Mouse (Mus musculus) lung, embryonic 16.5 days (tissue): ENCODE measurements around the gene Trio. TPM values are rescaled to one million over a fixed set of nuclear protein-coding genes. Genes with fewer than 3 reads are reported as not detected.

ENCODE experiments used
- ATAC-seq: fragments of 200-750 bp; cut with Nextera tagmentation; 2 replicates; pipeline ENCODE4 v1.8.0; 2017; ENCODE audit warnings: low read depth, mild to moderate bottlenecking, moderate library complexity
- H3K27ac ChIP-seq: fragments of 300-500 bp; sonication (generic); 2 replicates; pipeline ENCODE4 v1.5.1; 2014; ENCODE audit warnings: mild to moderate bottlenecking, control low read depth, low read length
- H3K27me3 ChIP-seq: fragments of 300-500 bp; sonication (generic); 2 replicates; pipeline ENCODE4 v1.6.1; 2014; ENCODE audit warnings: low read depth, low read length, mixed read lengths; ENCODE audit not compliant: control insufficient read depth, insufficient read depth
- H3K36me3 ChIP-seq: fragments of 300-500 bp; sonication (generic); 2 replicates; pipeline ENCODE4 v1.6.1; 2014; ENCODE audit warnings: low read length; ENCODE audit not compliant: control insufficient read depth, insufficient read depth
- H3K4me1 ChIP-seq: fragments of 300-500 bp; sonication (generic); replicated peaks from 2 replicates; pipeline ENCODE4 v1.6.1; 2014; ENCODE audit warnings: low read length, mixed read lengths; ENCODE audit not compliant: control insufficient read depth, insufficient read depth
- H3K4me2 ChIP-seq: fragments of 300-500 bp; sonication (generic); 2 replicates; pipeline ENCODE4 v1.6.1; 2014; ENCODE audit warnings: low read depth, low read length, control low read depth
- H3K4me3 ChIP-seq: fragments of 300-500 bp; sonication (generic); 2 replicates; pipeline ENCODE4 v1.5.1; 2014; ENCODE audit warnings: mild to moderate bottlenecking, low read length, control low read depth
- H3K9ac ChIP-seq: fragments of 300-500 bp; sonication (generic); 2 replicates; pipeline ENCODE4 v1.6.1; 2014; ENCODE audit warnings: low read length, control low read depth
- H3K9me3 ChIP-seq: fragments of 300-500 bp; sonication (generic); 2 replicates; pipeline ENCODE4 v1.6.1; 2016; ENCODE audit warnings: low read length; ENCODE audit not compliant: control insufficient read depth
- WGBS: fragments of 180-500 bp; shearing (Covaris S2); extraction: QIAGEN DNeasy Blood & Tissue Kit; methylation state at CpG from one replicate; pipeline ENCODE4 v1.1.7; 2014; 5-methylcytosine and 5-hydroxymethylcytosine counted together
- polyA plus RNA-seq: library from polyadenylated mRNA; unstranded; fragments of >200 nt; fragmentation: Nextera tagmentation; extraction: Ambion mirVana; gene quantifications from 2 replicates; pipeline ENCODE4 v1.2.1, GENCODE M21; 2015

The Trio gene
- polyA plus RNA-seq, 1 experiment from 2014 or later: 16.4 TPM

DNA sequence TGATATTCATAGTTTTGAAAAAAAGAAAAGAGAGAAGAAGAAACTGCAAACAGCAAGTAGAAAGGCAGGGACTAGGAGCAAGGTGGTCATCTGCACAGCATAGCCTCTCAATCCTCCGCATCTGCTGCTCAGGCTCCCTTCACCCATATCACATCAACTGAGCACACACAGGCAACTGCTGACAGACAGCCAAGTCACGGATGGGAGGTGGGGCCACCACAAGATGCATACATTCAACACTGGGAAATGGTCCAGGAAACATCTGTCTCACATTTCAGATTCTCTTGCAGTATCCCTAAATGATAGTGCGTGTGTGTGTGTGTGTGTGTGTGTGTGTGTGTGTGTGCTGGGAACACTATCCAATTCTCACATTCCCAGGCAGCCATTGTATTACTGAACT lies 247.4 kb downstream of the Trio start:
- no peak overlapping the region for H3K9ac ChIP-seq
- peak; percentile 74 for ATAC-seq

DNA sequence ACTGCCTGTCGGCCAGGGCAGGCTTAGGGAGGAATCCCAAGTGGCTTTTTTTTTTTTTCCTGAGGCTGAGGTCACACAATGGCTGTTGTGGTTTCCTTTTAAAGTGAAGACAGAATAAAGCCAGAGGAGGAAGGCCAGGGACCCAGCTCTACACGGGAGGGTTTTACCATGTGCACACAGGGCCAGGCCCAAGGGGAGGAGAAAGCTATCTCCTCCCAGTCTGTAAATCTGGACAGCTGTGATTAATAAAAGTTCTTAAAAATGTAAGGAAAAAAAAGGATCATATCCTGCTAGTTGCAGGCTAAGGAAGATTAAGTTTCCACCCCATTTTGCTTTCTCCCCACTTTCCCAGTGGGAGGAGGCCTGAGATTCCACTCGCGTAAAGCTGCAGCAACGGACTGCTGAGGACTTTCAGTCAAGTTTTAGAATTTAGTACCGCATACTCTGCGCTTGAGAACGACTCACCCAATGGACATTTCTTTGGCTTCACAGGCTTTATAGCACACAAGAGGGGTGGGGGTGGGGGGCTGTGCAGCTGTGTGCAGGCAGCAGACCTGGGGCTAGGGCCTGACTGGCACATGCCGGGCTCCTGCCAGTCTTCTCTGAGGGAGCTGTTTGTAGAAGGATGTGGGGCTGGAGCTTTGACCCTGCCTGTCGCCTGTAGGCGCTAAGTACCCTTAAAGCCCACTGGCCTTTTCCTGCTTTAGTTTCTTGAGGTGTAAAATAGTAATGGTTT lies 248.0 kb downstream of the Trio start:
- Histone ChIP-seq H3K27ac (peak overlapping the region; percentile 86), H3K9ac (no peak overlapping the region; the same call in 1 of the 2 replicates), H3K27me3 (no peaks in the 10 kb centered on the region), H3K4me3 (no peak overlapping the region), H3K9me3 (no peaks in the 10 kb centered on the region), H3K4me2 (0 out of 2 replicates have a peak overlapping the region, but pooled peaks have one; percentile 17), H3K4me1 (peaks cover 60% of the 10 kb centered on the region), H3K36me3 (peaks cover 9% of the 10 kb centered on the region)
- 17% methylated on average over 11 of the region's 11 CpGs for WGBS
- 0 out of 2 replicates have a peak, but pooled peaks have one; percentile 13 for ATAC-seq

More for the DNA sequence above, 247.4 kb downstream of the Trio start:
- H3K4me3 ChIP-seq: no peak overlapping the region
- peaks cover 67% of the 10 kb centered on the region for H3K4me1 ChIP-seq
- peaks cover 6% of the 10 kb centered on the region for H3K36me3 ChIP-seq
- 4% methylated on average over 3 of the region's 3 CpGs for WGBS
- peak overlapping the region; percentile 86 for H3K27ac ChIP-seq
- H3K27me3 ChIP-seq: no peaks in the 10 kb centered on the region
- no peak overlapping the region; the same call in 1 of the 2 replicates for H3K4me2 ChIP-seq
- no peaks in the 10 kb centered on the region for H3K9me3 ChIP-seq

DNA sequence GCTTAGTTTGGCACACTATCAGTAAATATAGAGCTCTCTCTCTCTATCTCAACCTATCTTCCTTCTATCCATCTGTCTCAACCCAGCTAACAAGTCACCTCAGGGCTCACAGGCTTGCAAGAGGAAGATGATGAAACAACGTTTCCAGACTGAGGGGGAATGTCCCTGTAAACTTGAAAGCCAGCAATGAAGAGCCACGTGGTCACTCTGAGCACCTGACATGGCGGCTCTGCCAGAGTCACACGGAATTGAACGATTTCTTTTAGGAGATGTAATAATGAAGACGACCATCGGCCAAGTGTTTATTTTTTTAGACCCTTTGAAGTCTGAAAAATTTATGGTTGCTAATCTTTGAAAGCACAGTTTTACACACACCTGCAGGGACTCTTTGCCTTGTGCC lies 251.2 kb downstream of the Trio start:
- Histone ChIP-seq H3K4me3 (no peak overlapping the region), H3K9me3 (no peaks in the 10 kb centered on the region), H3K4me1 (peaks cover 33% of the 10 kb centered on the region), H3K27ac (no peak overlapping the region), H3K4me2 (no peak overlapping the region), H3K36me3 (peaks cover 17% of the 10 kb centered on the region), H3K9ac (no peak overlapping the region), H3K27me3 (no peaks in the 10 kb centered on the region)
- WGBS: 42% methylated on average over 7 of the region's 7 CpGs
- ATAC-seq: no peak

DNA sequence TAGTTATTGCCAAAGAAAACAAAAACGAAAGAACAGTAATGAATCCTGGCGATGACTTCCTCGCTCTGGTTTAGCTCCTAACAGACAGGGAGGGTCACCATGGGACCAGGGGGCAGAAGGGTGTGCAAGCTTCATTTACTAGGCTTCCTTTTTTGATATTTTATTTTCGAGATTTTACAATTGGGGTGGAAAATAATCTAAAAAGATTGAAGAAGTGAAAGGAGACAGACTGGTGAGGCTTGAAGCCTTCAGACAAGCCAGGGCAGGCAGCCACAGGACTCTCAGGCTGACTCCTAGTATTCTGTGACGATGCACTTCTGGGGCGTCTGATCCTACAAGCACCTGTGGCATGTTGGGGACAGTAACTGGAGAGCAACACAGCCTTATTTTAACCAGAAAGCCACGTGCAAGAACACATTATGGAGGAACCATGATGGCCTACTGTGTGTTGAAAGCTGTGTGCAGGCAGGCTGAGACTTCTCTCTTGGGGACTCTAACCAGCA lies 253.5 kb downstream of the Trio start:
- Histone ChIP-seq H3K4me1 (peaks cover 10% of the 10 kb centered on the region), H3K4me2 (no peak overlapping the region), H3K27ac (no peak overlapping the region), H3K36me3 (peaks cover 31% of the 10 kb centered on the region), H3K9ac (no peak overlapping the region), H3K27me3 (no peaks in the 10 kb centered on the region), H3K9me3 (no peaks in the 10 kb centered on the region), H3K4me3 (no peak overlapping the region)
- ATAC-seq: no peak
- WGBS: 73% methylated on average over 7 of the region's 7 CpGs

DNA sequence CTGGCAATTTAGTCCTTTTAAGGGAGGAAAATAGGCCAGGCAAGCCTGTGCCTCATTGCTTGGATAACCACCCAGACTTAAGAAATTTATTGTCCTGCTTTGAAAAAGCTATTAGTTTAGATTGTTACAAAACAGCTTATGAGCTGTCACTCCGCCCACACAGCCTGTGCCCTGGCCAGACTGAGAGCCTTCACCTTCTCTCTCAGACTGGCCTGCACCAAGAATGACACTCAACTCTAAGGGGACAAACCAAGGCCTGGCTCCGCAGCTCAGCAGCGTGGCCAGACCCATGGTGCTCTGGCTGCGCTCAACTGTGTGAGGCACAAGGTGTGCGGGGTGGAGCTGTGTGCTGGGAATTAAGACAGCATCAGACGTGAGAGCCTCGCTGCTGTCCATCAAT lies 254.1 kb downstream of the Trio start:
- Histone ChIP-seq H3K4me1 (peaks cover 4% of the 10 kb centered on the region), H3K27ac (peak overlapping the region; percentile 55; the same call in 1 of the 2 replicates), H3K27me3 (no peaks in the 10 kb centered on the region), H3K4me3 (no peak overlapping the region), H3K4me2 (no peak overlapping the region), H3K36me3 (peaks cover 31% of the 10 kb centered on the region), H3K9ac (no peak overlapping the region), H3K9me3 (no peaks in the 10 kb centered on the region)
- 71% methylated on average over 7 of the region's 7 CpGs for WGBS
- peak; percentile 56 for ATAC-seq

DNA sequence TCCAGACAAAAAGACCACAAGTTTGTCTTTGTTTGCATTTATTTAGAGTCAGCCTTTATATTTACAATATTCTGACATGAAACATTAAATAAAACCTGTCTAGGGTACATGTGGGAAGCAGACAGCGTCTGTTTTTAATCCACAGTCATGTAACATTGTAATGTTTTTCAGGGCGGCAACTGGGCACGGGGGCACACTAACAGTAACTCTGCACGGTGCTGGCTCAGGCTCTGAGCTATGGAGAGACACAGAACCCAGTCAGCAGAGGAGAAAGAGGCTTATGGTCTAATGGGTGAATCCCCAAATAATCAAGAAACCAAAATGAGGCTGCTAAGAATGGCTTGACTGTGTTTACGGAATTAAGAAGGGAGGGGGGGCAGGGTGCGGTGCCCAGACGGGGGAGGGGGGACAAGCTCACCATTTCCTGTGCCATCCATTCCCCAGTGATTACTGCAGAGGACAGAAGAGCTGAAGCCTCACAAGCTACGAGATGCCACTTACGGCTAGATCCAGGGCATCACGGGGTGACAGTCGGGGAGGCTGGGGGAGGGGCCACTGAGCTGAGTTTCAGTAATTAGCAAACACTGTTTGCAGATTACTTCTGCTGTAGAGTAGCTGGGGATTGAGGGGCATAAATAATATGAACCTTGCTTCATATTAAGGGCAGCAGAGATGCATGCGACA lies 255.0 kb downstream of the Trio start:
- 54% methylated on average over 12 of the region's 12 CpGs for WGBS
- Histone ChIP-seq H3K9ac (0 out of 2 replicates have a peak overlapping the region, but pooled peaks have one; percentile 25), H3K9me3 (no peaks in the 10 kb centered on the region), H3K27me3 (no peaks in the 10 kb centered on the region), H3K4me1 (peaks cover 3% of the 10 kb centered on the region; the same call in 1 of the 2 replicates), H3K36me3 (peaks cover 31% of the 10 kb centered on the region), H3K27ac (0 out of 2 replicates have a peak overlapping the region, but pooled peaks have one; percentile 17), H3K4me2 (no peak overlapping the region), H3K4me3 (no peak overlapping the region)
- peak; percentile 35; the same call in 1 of the 2 replicates for ATAC-seq

DNA sequence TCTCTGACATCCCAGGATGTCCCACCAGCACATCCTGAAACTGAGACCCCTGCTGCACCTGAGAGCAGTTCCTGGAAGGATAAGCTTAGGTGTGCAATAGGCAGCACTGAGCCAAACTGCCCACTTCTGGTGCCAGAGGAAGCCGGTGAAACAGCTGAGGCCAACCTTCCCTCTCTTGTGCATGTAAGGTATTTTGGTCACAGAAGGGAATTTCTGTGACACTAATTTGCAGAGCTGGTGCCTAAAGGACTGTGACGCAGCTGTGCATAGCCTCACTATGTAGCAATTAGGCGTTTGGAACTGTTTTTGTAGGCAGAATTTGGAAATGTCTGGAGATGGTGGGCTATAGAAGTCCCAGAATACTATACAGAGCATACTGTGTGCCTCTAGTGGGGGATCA lies 264.2 kb downstream of the Trio start:
- ATAC-seq: no peak
- H3K4me3 ChIP-seq: no peak overlapping the region
- H3K4me2 ChIP-seq: no peak overlapping the region
- WGBS: 88% methylated on average over 3 of the region's 3 CpGs
- H3K27ac ChIP-seq: no peak overlapping the region
- 0 out of 2 replicates have a peak overlapping the region, but pooled peaks have one; percentile 9 for H3K9ac ChIP-seq
- H3K27me3 ChIP-seq: no peaks in the 10 kb centered on the region
- H3K9me3 ChIP-seq: no peaks in the 10 kb centered on the region
- H3K4me1 ChIP-seq: no peaks in the 10 kb centered on the region; the same call in none of the 2 replicates
- peaks cover 11% of the 10 kb centered on the region for H3K36me3 ChIP-seq

DNA sequence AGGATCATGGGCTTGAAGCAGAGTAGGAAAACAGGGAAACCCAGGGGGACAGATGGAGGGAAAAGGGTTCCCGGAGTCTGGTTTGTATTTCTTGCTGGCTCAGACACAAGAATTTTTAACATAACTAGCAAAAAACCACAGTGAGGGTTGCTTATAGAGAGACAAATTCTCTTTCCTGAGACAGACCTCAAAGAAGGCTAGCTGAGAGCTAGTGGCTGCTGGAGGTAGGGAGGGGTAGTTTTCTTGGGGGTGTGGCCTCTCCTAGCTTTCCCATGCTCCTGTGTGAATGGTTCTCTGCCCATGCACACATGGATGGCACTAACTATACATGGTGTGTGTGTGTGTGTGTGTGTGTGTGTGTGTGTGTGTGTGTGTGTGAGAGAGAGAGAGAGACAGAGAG lies 265.0 kb downstream of the Trio start:
- peak; percentile 51 for ATAC-seq
- Histone ChIP-seq H3K4me2 (no peak overlapping the region), H3K4me3 (no peak overlapping the region), H3K27me3 (no peaks in the 10 kb centered on the region), H3K4me1 (no peaks in the 10 kb centered on the region; the same call in none of the 2 replicates), H3K9me3 (no peaks in the 10 kb centered on the region), H3K9ac (no peak overlapping the region), H3K27ac (peak overlapping the region; percentile 44; the same call in 1 of the 2 replicates), H3K36me3 (peaks cover 17% of the 10 kb centered on the region)
- 31% methylated on average over 1 of the region's 1 CpGs for WGBS

DNA sequence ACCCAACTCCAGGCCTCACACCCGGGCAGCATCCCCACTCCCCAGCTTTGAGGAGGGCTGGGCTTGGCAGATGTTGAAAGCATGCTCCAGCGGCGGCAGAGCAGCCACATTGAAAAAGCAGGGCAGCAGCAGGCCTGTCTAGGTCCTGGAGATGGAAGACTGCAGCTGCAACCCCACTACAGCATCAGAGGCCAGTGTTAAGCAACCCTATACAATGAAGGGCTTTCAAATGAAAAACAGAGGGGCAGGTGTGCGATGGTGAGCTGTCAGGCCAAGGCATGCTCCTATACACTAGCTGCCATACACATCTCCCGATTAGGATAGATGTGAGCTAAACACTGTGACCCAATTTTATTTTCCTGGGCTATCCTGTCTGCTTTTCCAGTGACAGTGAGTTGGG lies 265.8 kb downstream of the Trio start:
- no peak overlapping the region for H3K9ac ChIP-seq
- H3K4me3 ChIP-seq: no peak overlapping the region
- peaks cover 23% of the 10 kb centered on the region for H3K36me3 ChIP-seq
- no peak overlapping the region for H3K4me2 ChIP-seq
- no peak overlapping the region for H3K27ac ChIP-seq
- ATAC-seq: no peak
- H3K27me3 ChIP-seq: no peaks in the 10 kb centered on the region
- WGBS: 73% methylated on average over 5 of the region's 5 CpGs
- no peaks in the 10 kb centered on the region; the same call in none of the 2 replicates for H3K4me1 ChIP-seq
- no peaks in the 10 kb centered on the region for H3K9me3 ChIP-seq
